Mouse (Mus musculus): ENCODE measurements around the gene Mpzl2.
"Not testable (repeated sequence)": the region's sequence is repeated elsewhere in the genome, so short reads cannot be mapped to it uniquely, and the experiment has no call there.

The Mpzl2 gene

GRCm38 (mm10) chr9:45037803-45038202 lies 1.8 kb upstream of the Mpzl2 start:
- not testable (repeated sequence) for DNase-seq

DNA sequence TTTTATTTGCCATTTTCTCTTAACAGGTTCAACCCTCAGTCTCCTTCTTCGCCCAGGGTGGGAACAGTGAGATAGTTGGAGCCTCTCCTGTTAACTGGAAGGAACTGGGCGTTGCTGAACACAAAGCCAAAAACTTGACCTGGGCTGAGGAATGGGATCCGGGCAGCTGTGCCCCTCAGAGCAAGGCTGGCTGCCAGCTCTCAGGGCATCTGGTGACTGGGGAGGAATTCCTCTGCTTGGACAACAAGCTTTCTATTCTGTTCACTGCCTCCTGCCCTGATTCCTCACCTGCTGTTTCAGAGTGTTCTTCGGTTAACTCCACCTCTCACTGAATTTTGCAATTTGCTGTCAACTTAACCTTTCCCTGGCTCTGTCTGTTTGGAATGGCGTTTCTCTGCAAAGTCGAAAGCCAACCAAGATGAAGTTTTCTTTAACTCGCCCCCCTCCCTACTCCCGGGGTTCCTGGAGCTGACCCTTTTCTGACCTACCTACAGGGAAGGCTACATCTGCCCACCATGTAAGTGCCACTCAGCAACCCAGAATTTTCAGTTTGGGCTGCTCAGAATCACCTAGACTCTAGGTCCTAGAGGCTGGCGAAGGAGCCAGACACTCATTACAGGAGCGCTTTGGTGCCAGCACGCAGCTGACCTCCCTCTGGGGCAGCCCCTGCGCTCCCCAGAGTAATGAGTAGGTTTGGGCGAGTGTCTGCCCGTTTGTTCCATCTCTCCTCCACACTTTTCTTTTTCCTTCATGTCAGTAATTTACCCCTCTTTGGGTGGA lies 657 bp downstream of the Mpzl2 start:
- peak; percentile 14 for DNase-seq

DNA sequence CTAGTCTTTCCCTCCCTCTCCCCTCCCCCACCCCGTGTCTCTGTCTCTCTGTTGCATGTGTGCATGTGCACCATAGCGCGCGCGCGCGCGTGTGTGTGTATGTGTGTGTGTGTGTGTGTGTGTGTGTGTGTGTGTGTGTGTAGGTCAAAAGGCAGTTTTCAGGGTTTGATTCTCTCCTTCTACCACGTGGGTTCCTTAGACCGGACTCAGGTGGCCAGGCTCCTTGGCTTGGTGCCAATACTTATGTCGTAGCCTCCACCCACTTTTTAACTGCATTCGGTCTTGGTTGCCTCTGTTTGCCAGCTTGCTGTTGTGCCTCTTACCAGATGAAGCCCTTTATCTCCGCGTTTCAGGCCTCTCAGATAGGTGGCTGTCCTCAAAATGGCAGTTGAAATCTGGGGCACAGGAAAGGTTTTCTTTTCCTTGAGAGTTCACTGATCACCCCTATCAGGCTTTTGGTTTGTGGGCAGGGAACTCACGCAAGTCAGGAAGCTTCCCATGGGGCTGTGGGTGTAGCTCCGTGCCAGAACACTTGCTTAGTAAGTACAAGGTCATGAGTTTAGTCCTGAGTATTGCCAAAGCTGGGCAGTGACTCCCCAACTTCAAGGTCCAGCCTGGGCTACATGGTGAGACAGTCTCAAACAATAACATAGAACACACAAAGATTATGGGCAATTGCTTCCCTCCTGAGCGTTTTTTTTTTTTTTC lies 1.7 kb downstream of the Mpzl2 start:
- peak; percentile 42 for DNase-seq

DNA sequence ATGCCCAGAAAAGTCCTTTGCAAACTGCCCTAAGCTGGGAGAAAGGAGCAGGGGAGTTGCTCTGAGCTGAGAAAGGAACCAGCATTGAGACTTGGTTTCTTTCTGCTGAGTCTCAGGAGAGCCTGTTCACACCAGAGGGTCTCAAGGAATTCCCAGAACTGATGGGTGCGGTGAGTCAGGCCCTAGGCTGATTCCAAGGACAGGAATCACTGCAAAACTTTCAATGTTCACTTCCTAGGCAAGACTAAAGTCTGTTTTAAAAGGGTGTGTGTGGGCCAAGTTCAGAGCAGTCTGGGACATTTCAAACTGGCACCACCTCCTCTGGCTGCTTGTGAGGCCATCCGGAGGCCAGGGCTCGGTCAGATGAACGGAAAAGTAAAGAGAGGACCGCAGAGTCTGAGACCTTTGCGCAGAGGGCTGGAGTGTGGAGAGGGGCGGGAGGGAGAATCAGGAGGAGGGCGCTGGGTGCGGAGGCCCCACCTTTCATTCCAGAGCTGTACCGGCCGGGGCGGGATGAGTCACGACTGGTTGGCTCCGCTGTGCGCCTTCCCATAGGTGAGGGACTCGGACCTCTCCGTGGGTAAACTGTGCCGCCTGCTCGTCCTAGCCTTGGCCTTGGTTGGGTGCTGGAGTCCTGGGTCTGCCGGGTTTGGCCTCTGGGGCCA lies 2.6 kb downstream of the Mpzl2 start:
- DNase-seq = peak; percentile 70

- DNase-seq = peak; percentile 10
Observed at GRCm38 (mm10) chr9:45042947-45043346, 3.3 kb downstream of the Mpzl2 start.

DNA sequence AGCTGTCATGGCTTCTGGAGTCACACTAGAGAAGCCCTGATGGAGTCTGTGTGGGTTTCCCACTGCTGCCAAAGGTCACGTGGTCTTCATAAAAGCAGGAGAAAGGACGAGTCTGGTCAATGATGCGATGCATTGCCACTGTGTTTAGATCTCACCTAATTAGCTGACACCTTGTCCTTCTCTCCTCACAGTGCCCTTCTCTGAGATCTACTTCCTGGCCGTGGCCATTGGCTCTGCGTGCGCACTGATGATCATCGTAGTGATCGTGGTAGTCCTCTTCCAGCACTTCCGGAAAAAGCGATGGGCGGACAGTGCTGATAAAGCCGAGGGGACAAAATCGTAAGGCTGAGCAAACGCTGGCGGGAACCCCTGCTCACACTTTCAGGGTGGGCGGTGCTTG lies 7.4 kb downstream of the Mpzl2 start:
- DNase-seq = no peak

DNA sequence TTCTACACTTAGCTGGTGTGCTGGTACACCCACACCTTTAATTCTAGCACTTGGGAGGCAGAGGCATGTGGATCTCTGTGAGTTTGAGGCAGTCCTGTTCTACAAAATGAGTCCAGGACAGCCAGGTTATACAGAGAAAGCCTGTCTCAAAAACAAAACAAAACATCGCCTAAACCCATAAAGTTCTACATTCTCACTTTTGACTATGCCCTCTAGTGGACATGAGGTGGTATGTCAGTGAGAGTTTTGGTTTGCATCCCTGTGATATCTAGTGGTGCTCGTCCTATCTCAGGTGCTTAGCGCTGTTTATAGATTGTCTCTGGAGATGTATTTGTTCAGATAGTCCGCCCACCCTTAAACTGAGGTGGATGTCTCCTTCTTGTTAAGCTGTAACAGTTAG lies 8.9 kb downstream of the Mpzl2 start:
- peak; percentile 58 for DNase-seq

DNA sequence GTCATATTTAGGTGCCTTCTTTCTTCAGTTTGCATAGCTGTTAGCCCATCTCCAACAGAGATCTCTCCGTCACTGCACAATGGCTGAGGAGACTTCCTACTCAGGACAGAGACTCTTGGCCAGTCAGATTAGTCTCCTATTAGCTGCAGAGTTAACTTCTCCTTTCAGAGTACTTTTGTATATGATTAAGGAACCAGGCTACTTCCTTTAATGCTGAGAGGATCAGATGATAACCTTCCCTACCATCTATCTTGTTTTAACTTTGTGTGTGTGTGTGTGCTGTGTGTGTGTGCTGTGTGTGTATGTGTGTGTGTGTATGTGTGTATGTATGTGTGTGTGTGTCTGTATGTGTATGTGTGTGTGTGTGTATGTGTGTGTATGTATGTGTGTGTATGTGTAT lies 10.1 kb downstream of the Mpzl2 start:
- no peak for DNase-seq

DNA sequence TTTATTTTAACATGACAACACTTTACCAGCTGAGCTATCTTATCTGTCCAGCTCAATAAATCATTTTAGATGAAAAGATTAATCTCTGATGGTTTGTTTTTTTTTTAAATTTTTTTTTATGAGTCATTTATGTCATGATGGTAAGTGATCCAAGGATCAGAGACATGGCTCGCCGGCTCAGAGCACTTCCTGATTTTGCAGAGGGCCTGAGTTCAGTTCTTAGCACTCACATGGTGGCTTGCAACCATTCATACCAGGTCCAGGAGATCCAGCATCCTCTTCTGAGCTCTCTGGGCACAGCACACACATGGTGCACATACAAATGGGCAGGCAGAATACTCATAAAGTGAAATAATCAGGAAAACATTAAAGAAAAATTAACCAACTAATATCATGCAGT lies 10.7 kb downstream of the Mpzl2 start:
- DNase-seq = no peak

GRCm38 (mm10) chr9:45055082-45055713 lies 15.6 kb downstream of the Mpzl2 start, which contains the start of gene Mpzl3:
Gene Mpzl3 (plus strand): TSS chr9:45055186.
- peak; percentile 85 for DNase-seq

DNA sequence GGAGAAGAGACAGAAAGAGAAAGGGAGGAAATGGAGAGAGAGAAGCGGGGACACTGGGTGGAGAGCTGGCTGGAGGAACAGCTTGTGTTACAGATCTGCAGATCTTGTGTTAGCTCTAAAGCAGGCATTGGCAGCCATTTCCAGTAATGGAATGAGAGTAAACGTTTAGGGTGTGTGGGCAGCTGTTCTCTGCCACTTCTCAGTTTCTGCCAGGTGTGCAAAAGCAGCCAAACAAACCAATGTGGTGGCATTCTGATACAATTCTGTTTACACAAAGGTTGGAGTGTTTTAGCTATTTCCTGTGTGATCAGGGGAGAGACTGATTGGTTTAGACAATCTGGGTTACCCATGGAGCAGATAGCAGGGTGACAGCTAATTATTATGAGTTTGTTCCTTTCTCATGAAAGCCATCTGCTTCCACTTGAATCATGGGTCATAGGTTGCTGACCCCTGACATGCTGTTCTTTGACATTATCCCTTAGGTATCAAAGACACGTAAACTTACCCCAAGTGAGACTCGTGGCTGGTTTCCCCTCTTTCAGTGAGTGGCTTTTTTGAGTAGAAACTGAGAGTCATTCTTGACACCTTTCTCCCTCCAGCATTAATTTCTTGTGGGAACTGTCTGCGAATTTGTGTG lies 18.8 kb downstream of the Mpzl2 start:
- peak; percentile 22 for DNase-seq

DNA sequence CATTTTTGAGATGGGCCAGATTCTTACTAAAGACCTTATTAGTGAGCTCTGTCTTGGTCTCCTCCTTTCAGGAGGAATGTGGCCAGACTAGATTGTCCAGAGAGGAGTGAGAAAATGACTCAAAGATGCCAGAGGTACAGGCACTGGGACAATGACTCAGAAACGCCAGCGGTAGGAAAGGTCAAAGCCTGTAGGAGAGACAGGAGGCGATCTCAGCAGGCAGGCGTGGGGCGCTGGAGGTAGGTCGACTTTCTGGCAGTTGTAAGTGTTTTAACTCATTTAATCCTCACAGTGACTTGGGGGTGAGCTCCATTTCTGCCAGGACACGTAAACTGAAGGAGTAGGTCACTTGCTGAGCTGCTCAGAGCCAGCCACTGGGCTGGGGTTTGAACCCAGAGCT lies 20.6 kb downstream of the Mpzl2 start:
- no peak for DNase-seq

GRCm38 (mm10) chr9:45062677-45063076 lies 23.1 kb downstream of the Mpzl2 start:
- no peak for DNase-seq

- DNase-seq = no peak
Observed at GRCm38 (mm10) chr9:45064421-45064820, 24.8 kb downstream of the Mpzl2 start.

DNA sequence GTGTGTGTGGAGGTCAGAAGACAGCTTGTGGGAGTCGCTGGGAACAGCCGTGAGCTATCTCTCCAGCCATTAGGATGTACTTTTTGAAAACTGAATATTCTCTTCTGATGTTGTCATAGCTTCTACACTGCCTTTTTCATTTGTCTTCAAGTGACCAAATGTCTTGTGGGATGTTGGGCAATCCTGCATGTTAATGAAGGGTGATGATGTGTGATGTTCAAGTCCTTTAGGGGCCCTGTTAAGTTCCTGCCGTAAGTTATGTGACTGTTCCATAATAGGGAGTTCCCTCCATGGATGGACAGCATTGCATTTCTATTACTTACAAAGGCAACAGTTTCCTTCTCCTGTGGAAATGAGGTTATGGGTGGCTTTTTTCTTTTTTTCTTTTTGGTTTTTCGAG lies 27.1 kb downstream of the Mpzl2 start:
- no peak for DNase-seq

- DNase-seq = no peak
Observed at GRCm38 (mm10) chr9:45071800-45072199, 32.2 kb downstream of the Mpzl2 start.

- DNase-seq = no peak
Observed at GRCm38 (mm10) chr9:45077859-45078258, 38.3 kb downstream of the Mpzl2 start.

DNA sequence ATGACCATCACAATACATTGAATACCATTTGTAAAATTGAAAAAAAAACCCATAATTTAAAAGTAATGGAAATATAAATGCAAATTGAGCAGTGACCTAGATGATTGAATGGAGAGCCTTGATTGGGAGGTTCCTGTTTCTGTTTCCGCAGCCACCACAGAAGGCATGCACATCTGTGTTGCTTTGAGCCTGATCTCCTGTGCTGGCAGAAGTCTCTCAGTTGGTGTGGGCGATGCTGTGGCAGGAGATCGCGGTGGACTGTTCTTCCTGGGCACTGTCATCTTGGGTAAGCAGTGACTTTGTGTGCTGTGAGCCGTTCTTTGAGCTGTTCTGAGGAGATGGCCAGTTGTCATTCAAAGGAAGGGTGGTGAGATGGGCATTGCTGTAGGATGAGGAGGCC lies 39.4 kb downstream of the Mpzl2 start, which contains the start of gene Jaml:
Gene Jaml (plus strand): TSS at position 173 of the 400 bp plus-strand sequence.
- peak; percentile 23 for DNase-seq

GRCm38 (mm10) chr9:45083132-45083531 lies 43.5 kb downstream of the Mpzl2 start:
- no peak for DNase-seq

GRCm38 (mm10) chr9:45084556-45084955 lies 45.0 kb downstream of the Mpzl2 start:
- peak; percentile 11 for DNase-seq

- no peak for DNase-seq
Observed at GRCm38 (mm10) chr9:45085741-45086690, 46.4 kb downstream of the Mpzl2 start.

Data from lung, postnatal 36 days (tissue).